Mouse (Mus musculus) E14TG2a.4 (cell line): ENCODE data around the gene Pde2a.

Experiments
- CTCF ChIP-seq: conservative IDR thresholded peaks from 2 replicates; pipeline ENCODE4 v1.5.1; 2014; ENCODE audit warnings: low read length
- POU5F1 ChIP-seq: IDR thresholded peaks from 2 replicates; pipeline ENCODE4 v1.6.1; 2014; ENCODE audit warnings: low read length, borderline replicate concordance

DNA sequence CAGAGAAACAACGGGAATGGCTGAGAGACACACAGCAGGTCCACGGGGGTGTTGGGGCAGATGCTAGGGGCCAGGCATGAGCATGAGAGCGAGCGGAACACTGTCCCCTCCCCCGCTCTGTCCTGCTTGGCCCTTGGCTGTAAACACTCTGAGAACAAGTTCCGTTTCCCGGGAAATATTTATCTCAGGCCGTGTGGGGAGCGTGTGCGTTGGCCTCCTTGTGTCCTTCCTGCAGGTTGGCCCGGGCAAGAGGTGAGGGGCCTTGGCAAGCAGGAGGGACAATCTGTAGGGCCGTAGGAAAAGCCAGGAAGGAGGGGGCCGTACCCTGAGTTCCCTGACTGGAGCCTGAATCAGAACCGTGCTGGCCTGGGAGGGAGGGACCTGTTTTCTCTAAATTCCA lies 43.9 kb downstream of the Pde2a start:
- TF ChIP-seq CTCF, result no peak
- no peak for TF ChIP-seq POU5F1
